Mouse (Mus musculus) macrophage (primary cell): Measurements from ENCODE around the gene Cacna1e. TPM values are rescaled to one million over a fixed set of nuclear protein-coding genes. Genes with fewer than 3 reads are reported as not detected.

Source experiments
- H3K27ac ChIP-seq: fragments of 350-480 bp; formaldehyde crosslinking; 2 replicates; pipeline ENCODE4 v1.9.0; 2021
- H3K36me3 ChIP-seq: fragments of 350-480 bp; formaldehyde crosslinking; 2 replicates; pipeline ENCODE4 v1.9.0; 2021; ENCODE audit errors: inconsistent target
- H3K4me3 ChIP-seq: fragments of 350-480 bp; formaldehyde crosslinking; 2 replicates; pipeline ENCODE4 v1.9.0; 2021; ENCODE audit errors: inconsistent target
- H3K79me2 ChIP-seq: fragments of 350-480 bp; formaldehyde crosslinking; 2 replicates; pipeline ENCODE4 v1.9.0; 2021; ENCODE audit errors: inconsistent target
- WGBS: methylation state at CpG from one replicate; pipeline ENCODE4 v1.1.7; 2026; ENCODE audit warnings: inconsistent platforms; ENCODE audit not compliant: missing documents; 5-methylcytosine and 5-hydroxymethylcytosine counted together
- polyA plus RNA-seq: library from polyadenylated mRNA; stranded (reverse); fragments of 250-400 nt; gene quantifications from 3 replicates; pipeline ENCODE4 v1.2.4, GENCODE M21; 2018; ENCODE audit warnings: inconsistent platforms

Gene Cacna1e
- polyA plus RNA-seq, 1 experiment from 2014 or later = 0.01 TPM

DNA sequence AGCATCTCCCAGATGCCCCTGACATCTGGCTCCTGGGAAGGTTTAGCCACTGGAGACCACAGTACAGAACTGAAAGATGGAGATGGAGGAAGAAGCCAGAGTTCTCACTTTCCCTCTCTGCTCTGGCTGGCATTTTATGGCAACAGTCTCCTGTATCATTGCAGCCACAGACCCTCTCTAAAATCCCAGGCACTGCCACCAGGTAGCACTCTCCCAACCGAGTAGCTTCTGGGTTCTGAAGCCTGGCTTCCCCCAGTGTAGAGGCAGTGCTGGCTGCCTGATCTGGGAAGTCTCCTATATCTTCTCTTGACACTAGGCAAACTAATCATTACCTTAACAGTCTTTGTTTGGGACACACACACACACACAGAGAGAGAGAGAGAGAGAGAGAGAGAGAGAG, 65.6 kb downstream of the Cacna1e start:
- Histone ChIP-seq H3K4me3 (no peak overlapping the region), H3K79me2 (no peaks in the 10 kb centered on the region), H3K36me3 (no peaks in the 10 kb centered on the region), H3K27ac (no peak overlapping the region)
- no CpG with 5 or more reads among the region's 1 CpGs for WGBS

DNA sequence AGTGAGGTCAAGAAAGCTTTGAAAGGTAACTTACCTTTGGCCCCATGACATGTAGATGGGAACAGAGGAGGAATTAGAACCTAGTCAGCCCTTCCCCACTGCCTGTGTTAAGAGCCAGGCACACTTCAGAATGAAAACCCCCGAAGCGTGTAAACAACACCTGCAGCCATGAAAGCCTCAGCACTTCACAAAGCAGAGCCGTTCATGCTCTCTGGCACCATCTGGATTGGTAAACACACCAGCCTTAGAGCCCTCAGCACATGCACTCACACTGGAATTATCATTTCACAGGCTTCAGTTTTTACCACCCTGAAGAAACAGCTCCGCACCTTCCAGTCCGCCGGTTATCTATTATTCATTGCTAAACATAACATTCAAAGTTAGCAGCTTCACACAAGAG, 67.5 kb downstream of the Cacna1e start:
- no peak overlapping the region for H3K4me3 ChIP-seq
- no peak overlapping the region for H3K27ac ChIP-seq
- WGBS = 88% methylated on average over 6 of the region's 6 CpGs
- H3K79me2 ChIP-seq = no peaks in the 10 kb centered on the region
- no peaks in the 10 kb centered on the region for H3K36me3 ChIP-seq

DNA sequence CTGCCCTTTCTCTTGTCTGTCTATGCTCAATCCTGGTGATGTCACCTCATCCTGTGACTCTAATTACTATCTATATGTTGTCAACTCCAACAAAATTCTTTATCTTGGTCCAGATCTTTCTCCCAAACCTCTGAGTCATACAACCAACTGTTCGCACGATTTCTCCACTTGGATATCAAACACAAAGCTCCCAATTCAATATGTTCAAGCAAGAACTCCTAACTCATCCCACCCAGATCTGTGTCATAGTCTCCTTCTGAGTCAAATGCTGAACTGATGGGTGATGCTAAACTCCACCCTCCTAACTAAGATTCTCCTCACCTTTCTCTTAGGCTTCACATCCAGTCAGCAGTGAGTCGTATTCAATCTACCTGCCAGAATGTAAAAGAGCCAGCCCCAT, 68.0 kb downstream of the Cacna1e start:
- no peak overlapping the region for H3K4me3 ChIP-seq
- no peaks in the 10 kb centered on the region for H3K79me2 ChIP-seq
- no peaks in the 10 kb centered on the region for H3K36me3 ChIP-seq
- 93% methylated on average over 3 of the region's 3 CpGs for WGBS
- H3K27ac ChIP-seq = no peak overlapping the region

DNA sequence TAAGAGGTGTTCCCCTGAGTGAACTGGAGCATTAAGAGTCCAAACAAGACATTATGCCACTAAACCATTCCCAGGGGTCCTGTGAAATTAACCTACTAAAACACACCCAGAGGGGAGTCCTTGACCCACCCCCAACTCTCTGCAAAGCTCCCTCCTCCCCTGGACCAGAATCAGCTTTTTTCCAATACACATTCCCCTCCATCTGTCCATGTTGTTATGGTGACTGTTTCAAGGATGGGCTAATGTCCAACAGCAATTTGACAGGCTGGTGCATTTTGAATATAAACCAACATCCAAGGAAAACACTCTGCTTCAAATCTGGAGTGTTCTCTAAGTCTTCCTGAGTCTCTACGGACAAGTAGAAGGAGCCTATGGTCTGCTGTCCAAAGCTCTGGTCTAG, 78.6 kb downstream of the Cacna1e start:
- Histone ChIP-seq H3K36me3 (no peaks in the 10 kb centered on the region), H3K4me3 (no peak overlapping the region)
- 95% methylated on average over 1 of the region's 1 CpGs for WGBS

DNA sequence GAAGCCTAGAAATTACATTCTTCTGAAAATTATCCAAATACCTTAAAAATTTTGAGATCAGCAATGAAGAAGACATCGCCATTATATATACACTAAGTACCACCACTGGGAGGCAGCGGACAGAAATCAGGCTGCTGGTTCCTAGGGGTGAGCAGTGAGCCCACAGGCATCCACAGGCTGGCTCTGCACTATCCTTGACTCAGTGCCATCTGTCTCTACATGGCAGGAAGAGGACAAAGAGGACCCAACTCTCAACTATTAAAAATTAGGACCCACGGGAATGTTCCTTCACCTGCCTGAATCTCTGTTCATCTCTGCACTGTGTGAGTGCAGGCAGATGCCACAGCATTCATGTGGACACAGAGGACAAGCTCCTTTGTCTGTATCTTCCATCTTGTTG, 79.3 kb downstream of the Cacna1e start:
- no peaks in the 10 kb centered on the region for H3K36me3 ChIP-seq
- 87% methylated on average over 3 of the region's 3 CpGs for WGBS
- H3K4me3 ChIP-seq = no peak overlapping the region
- H3K27ac ChIP-seq = no peak overlapping the region
- no peaks in the 10 kb centered on the region for H3K79me2 ChIP-seq

More for the DNA sequence above, 78.6 kb downstream of the Cacna1e start:
- H3K27ac ChIP-seq = no peak overlapping the region
- H3K79me2 ChIP-seq = no peaks in the 10 kb centered on the region

DNA sequence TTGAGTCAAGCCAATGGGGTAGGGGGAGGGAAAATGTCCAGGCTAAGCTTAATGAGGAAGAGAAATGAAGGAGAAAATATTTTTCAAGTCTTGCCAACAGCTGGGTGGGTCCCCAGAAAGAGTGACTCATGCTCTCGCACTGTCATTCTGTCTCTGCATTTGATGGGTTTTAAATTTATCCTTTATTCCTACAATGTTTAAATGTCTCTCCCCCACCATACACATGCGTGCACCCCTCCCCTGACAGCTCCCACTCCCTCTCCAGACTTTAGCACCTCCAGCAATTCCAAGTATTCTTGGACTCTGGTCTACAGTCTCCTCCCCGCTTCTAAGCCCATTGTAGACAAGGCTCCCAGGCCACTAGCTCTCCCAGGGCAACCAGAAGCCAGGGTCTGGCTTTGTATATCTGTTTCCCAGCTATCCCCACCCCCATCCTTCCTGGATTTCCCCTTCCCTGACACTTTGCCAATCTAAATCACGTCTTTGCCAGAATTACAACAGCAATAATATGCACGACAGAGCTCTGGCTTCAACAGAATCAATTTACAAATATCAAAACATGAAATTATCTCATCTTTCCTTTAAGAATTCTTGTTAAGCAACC, 81.9 kb downstream of the Cacna1e start:
- 87% methylated on average over 5 of the region's 5 CpGs for WGBS
- Histone ChIP-seq H3K79me2 (no peaks in the 10 kb centered on the region), H3K27ac (no peak overlapping the region), H3K4me3 (no peak overlapping the region), H3K36me3 (no peaks in the 10 kb centered on the region)

DNA sequence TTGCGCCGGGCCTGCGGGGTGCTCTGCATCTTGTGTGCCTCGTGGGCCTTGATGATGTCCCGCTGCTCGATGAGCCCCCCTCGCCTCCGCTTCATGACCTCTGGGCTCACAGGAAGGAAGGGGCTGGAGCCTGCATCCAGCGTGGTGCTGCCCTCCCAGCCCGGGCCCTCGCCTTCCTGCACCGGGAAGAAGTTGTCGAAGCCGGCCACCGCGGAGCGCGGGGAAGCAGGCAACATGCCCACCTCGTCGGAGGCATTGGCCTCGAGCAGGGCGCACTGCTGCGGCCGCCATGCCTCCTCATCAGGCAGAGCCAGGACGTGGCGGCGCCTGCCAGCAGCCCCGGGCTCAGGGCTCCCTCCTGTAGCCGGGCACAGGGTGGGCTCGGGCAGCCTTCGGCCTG, 85.0 kb downstream of the Cacna1e start:
- Histone ChIP-seq H3K4me3 (no peak overlapping the region), H3K36me3 (no peaks in the 10 kb centered on the region), H3K27ac (no peak overlapping the region), H3K79me2 (no peaks in the 10 kb centered on the region)
- WGBS = 95% methylated on average over 31 of the region's 31 CpGs

DNA sequence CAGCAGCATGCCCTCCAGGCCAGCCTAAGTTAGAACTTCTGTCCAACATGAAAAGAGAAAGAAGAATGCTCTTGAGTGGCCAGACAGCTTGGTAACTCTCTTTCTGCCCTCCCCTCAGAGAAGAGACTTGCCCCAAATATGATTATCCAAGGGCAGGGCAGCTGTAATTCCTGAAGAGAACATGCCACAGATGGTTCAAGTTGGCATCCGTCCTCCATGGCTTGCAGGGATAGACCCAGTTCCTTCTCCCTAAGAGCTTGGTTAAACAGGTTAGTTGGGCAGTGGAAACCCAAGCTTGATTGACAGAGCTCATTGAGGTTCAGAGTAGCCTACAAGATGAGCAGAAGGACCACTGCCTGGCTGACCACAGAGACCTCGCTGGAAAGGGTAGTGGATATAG, 85.5 kb downstream of the Cacna1e start:
- Histone ChIP-seq H3K4me3 (no peak overlapping the region), H3K36me3 (no peaks in the 10 kb centered on the region), H3K27ac (no peak overlapping the region), H3K79me2 (no peaks in the 10 kb centered on the region)
- 79% methylated on average over 2 of the region's 2 CpGs for WGBS

DNA sequence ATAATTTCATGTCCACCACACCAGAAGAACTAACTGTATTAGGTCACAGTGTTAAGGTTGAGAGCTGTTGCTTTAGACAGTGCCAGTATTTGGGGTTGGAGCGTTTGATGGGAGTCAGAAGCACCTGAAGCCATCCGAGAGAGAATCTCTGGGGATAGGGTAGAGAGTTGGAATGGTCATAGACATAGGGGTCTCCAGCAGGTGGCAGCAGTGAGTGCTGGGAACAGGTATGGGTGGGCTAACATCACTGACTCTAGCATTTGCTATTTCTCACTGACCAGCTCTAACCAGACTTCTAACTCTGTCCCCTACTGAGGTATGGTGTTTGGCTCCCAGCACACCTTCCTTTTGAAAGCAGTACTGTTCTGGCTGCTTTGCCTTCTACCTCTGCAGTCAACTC, 87.6 kb downstream of the Cacna1e start:
- Histone ChIP-seq H3K4me3 (no peak overlapping the region), H3K36me3 (no peaks in the 10 kb centered on the region), H3K27ac (no peak overlapping the region), H3K79me2 (no peaks in the 10 kb centered on the region)
- WGBS = 77% methylated on average over 2 of the region's 2 CpGs

DNA sequence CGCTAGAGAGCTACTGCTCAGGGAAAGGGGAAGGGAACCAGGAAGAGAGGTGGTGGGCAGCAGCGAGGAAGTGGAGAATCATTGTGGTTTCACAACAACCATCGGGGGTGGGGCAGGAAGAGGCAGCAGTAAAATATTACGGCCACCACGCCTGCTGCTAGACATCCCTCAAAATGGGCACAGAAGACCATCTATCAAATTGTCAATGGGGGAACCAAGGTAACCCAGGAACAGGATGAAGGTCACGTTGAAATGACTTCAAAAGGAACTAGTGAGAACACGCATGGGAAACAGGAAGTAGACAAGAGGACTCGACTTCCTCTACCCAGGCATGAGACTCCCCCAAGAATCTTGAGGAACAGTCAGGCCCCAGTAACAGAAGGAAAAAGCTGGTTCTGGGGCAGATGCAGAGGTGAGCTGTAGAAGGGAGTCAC, 89.8 kb downstream of the Cacna1e start:
- Histone ChIP-seq H3K4me3 (no peak overlapping the region), H3K36me3 (no peaks in the 10 kb centered on the region), H3K27ac (no peak overlapping the region), H3K79me2 (no peaks in the 10 kb centered on the region)
- WGBS = 1% methylated on average over 8 of the region's 8 CpGs

DNA sequence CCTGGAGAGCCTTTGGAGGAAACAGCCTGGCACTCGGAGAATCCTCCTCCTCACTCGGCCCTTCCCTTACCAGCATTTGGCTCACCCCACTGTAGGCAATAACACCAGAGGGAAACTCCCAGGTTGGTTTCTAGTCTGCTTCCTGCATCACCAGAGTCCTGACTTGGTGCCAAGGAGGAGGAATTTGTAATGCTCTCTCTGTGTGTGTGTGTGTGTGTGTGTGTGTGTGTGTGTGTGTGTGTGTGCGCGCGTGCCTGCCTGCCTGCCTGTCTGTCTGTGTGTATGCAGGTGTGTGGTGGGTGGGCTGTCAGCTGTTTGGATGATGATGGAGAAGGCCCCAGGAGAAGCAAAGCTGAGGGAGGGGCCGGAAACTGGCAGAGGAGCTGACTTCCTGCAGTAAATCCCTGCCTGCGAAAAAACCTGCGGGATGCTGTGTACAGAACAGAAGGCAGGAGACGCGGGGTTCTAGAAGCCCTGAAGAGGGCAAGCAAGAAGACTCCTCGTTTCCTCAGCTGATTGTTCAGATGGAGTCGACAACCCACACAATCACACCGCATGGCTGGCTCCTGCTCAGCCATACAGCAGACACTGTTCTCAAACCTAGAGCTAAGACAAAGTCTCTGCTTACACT, 92.6 kb downstream of the Cacna1e start:
- WGBS = 28% methylated on average over 13 of the region's 13 CpGs
- Histone ChIP-seq H3K79me2 (no peaks in the 10 kb centered on the region), H3K4me3 (no peak overlapping the region), H3K36me3 (no peaks in the 10 kb centered on the region), H3K27ac (no peak overlapping the region)

DNA sequence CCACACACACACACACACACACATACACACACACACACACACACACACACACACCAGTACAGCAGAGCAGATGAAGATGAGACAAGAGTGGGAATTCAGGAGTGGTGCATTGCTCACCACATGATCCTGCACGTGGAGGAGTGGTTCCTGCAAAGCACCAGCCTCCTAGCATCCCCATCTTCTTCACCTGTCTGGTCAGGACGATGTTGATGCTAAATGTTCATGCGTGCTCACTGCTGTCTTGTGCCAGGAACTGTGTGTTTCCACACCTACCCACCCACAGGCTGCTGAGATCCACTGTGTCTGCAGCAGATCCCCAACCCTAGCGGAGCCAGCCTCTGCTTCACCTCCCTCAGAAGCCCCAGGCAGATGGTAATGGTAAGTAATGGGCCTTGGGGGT, 95.8 kb downstream of the Cacna1e start:
- 80% methylated on average over 4 of the region's 4 CpGs for WGBS

DNA sequence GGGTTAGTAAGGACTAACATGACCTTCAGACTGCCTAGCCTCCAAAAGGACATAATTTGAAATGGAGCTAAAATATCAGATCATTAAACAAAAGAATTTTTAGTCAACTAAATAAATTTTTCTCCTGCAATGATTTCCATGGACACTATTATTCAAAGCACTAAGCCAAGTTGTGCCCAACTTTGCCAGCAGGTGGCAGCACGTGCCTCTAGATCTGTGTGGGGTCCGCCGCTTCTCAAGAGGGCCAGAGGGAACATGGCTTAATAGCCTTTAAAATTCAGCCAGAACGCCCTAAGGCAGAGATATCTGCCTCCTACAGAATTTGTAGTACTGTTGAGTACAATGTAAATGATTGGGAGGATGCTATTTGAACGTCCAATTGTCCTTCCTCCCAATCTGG, 96.2 kb downstream of the Cacna1e start:
- Histone ChIP-seq H3K4me3 (no peak overlapping the region), H3K79me2 (no peaks in the 10 kb centered on the region), H3K36me3 (no peaks in the 10 kb centered on the region), H3K27ac (no peak overlapping the region)
- 9% methylated on average over 4 of the region's 5 CpGs for WGBS

More for the DNA sequence above, 95.8 kb downstream of the Cacna1e start:
- Histone ChIP-seq H3K36me3 (no peaks in the 10 kb centered on the region), H3K27ac (no peak overlapping the region), H3K79me2 (no peaks in the 10 kb centered on the region), H3K4me3 (no peak overlapping the region)

DNA sequence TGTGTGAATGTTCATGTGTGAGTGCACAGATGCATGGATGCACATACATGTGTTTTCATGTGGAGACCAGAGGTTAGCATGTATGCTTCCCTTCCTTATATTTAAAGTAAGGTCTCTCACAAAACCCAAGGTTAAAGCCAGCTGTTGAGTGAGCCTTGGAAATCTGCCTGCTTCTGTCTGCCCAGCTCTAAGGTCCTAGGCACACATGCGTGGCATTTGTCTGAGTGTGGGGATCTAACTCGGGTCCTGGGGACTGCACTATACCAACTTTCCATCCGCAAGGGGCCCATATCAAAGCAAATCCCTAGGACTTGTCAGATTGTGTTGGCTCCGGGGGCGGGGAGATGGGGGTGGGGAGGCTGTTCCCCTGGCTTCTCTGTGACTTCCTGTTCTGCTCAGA, 96.9 kb downstream of the Cacna1e start:
- WGBS = 44% methylated on average over 5 of the region's 5 CpGs
- Histone ChIP-seq H3K4me3 (no peak overlapping the region), H3K79me2 (no peaks in the 10 kb centered on the region), H3K27ac (no peak overlapping the region), H3K36me3 (no peaks in the 10 kb centered on the region)

DNA sequence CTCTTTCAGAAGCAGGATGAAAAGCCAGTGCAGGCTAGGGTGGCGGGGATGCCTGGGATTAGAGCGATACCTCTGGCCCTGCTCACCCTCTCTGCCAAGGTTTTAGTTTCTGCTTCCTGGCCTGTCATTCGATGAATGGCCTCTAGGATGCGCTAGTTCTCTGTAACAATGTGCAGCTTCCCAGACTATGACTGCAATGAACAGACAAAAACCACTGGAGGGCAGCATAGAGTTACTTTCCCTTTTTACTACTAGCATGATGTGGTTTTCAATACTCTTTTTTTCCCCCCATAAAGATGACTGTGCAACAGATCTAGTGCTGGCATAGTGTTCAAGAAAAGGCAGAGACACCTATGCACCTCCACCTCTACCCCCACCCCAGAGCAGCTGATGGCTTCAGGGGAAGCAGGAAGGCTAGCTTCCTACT, 98.0 kb downstream of the Cacna1e start:
- Histone ChIP-seq H3K36me3 (no peaks in the 10 kb centered on the region), H3K79me2 (no peaks in the 10 kb centered on the region), H3K27ac (no peak overlapping the region), H3K4me3 (no peak overlapping the region)
- WGBS = 4% methylated on average over 4 of the region's 4 CpGs

DNA sequence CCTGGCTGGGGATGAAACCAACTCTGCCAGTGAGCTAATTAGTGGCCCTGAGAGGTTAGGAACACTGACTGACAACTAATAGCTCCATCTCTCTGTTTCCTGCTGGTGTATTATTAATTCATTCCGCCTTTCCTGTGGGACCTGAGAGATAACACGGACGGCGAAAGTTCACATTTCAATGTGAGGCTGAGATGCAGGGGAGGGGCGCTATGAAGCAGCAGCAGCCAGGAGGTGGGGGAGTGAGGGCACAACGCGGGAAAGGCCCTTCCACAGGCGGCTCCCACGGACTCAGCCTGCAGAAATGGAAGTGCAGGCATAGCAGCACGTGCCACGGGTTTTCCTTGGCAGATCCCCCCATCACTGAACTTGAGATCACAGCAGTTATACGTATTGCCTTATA, 99.4 kb downstream of the Cacna1e start:
- Histone ChIP-seq H3K79me2 (no peaks in the 10 kb centered on the region), H3K27ac (no peak overlapping the region)
- 49% methylated on average over 12 of the region's 12 CpGs for WGBS

More for the DNA sequence above, 99.4 kb downstream of the Cacna1e start:
- no peaks in the 10 kb centered on the region for H3K36me3 ChIP-seq
- no peak overlapping the region for H3K4me3 ChIP-seq
